22 mouse cellular contexts compared by ENCODE assay signal in genomic region chr8:122646337-122646736, GRCm38 (mm10). TPM values are rescaled to one million over a fixed set of nuclear protein-coding genes. Genes with fewer than 3 reads are reported as not detected.
"Had no signal": no experiment of that assay in that cellular context is flagged by ENCODE, and none has a peak within 500 bp of the region (broad histone marks: within the 10 kb centered on the region; RNA-seq: fewer than 3 reads in every experiment).

No protein-coding gene starts in this region.

- H3K4me2 ChIP-seq: limb, embryonic 15.5 days; liver, embryonic 12.5 days; lung, embryonic 14.5 days; neural tube, embryonic 12.5 days had no signal

- DNase-seq: kidney, postnatal 10 days; kidney, postnatal 4 days; left cerebral cortex, postnatal 4 days; lung, embryonic 14.5 days; lung, postnatal 10 days; lung, postnatal 4 days; midbrain, embryonic 14.5 days; spleen, adult 18-20 months; thymus, adult 18-20 months; thymus, postnatal 14 days had no signal

- H3K9me3 ChIP-seq: limb, embryonic 15.5 days; liver, embryonic 12.5 days; midbrain, embryonic 10.5 days; neural tube, embryonic 12.5 days had no signal

- H3K9ac ChIP-seq: limb, embryonic 15.5 days; liver, embryonic 12.5 days; lung, embryonic 14.5 days; neural tube, embryonic 12.5 days had no signal

- ATAC-seq: liver, embryonic 12.5 days had no signal

- H3K4me3 ChIP-seq: layer of hippocampus, adult 2 months; limb, embryonic 15.5 days; liver, embryonic 12.5 days; midbrain, embryonic 10.5 days; neural tube, embryonic 12.5 days had no signal

- H3K4me1 ChIP-seq: liver, embryonic 12.5 days had no signal

- H3K27me3 ChIP-seq: liver, embryonic 12.5 days; neural tube, embryonic 12.5 days had no signal

- H3K27ac ChIP-seq: layer of hippocampus, adult 2 months; limb, embryonic 15.5 days; liver, embryonic 12.5 days; midbrain, embryonic 10.5 days; neural tube, embryonic 12.5 days had no signal

RNA-seq across cellular contexts. Expression of gene Pabpn1l, which starts 23.8 kb away (rescaled TPM):
- total RNA-seq: layer of hippocampus, postnatal 14 days; left cerebral cortex, adult 18-20 months; left cerebral cortex, postnatal 10 days; left cerebral cortex, postnatal 4 days; megakaryocyte, adult 5-6 weeks; neutrophil, adult 5-6 weeks had no signal
- polyA plus RNA-seq: limb, embryonic 15.5 days; liver, embryonic 12.5 days; liver, embryonic 16.5 days; lung, embryonic 14.5 days; midbrain, embryonic 10.5 days; midbrain, embryonic 14.5 days; neural tube, embryonic 12.5 days; stomach, embryonic 14.5 days had no signal
